Mouse (Mus musculus): ENCODE data around the gene Nrap.

- TF ChIP-seq GATA1 (IDR thresholded peaks at IDR 0.05; ENCODE audit: low read length) (no peak), TAL1 (IDR thresholded peaks at IDR 0.05; ENCODE audit: low read length) (no peak)
Observed at GRCm38 (mm10) chr19:56420345-56420744, 30.5 kb upstream of the Nrap start.
